Comparison of ENCODE assay signal across 17 mouse cellular contexts in the genomic region with DNA sequence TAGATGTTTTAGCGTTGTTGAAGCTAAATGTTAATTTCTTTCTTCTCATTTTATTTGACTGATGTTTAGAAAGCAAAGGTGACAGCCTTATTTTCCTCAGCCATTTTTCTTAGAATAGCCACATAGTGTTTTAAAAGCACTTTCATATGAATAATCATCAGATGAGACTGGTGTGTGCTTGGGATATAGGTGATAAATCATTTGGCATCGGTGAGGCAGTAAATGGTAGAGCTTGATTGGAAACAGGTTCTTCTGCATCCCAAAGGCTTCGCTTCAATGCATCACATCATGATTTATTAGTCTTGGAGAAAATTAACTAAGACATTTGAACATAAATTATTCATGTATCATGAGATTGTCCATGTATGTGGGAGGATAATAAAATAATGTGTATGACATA.
"Had no signal": no experiment of that assay in that cellular context is flagged by ENCODE, and none has a peak within 500 bp of the region (broad histone marks: within the 10 kb centered on the region; RNA-seq: fewer than 3 reads in every experiment).

No protein-coding gene starts in this region.

- H3K9ac ChIP-seq: liver, embryonic 14.5 days; lung, embryonic 14.5 days; midbrain, embryonic 13.5 days; midbrain, embryonic 15.5 days; neural tube, embryonic 13.5 days had no signal

- H3K4me1 ChIP-seq: midbrain, embryonic 13.5 days; midbrain, embryonic 15.5 days; neural tube, embryonic 13.5 days had no signal

- H3K4me2 ChIP-seq: lung, embryonic 14.5 days; midbrain, embryonic 11.5 days; midbrain, embryonic 13.5 days; midbrain, embryonic 15.5 days; neural tube, embryonic 13.5 days had no signal

- DNase-seq: lung, adult 18-20 months; lung, embryonic 14.5 days; lung, postnatal 10 days; lung, postnatal 4 days; retina, postnatal 1 day; right cerebral cortex, adult 18-20 months; right cerebral cortex, postnatal 25 days; right cerebral cortex, postnatal 4 days; spleen, adult 18-20 months; thymus, adult 18-20 months; thymus, postnatal 14 days; thymus, postnatal 36 days had no signal

- H3K27me3 ChIP-seq: midbrain, embryonic 13.5 days; midbrain, embryonic 15.5 days; neural tube, embryonic 13.5 days had no signal

- H3K27ac ChIP-seq: liver, embryonic 14.5 days; midbrain, embryonic 13.5 days; midbrain, embryonic 15.5 days; neural tube, embryonic 13.5 days had no signal

- H3K9me3 ChIP-seq: midbrain, embryonic 15.5 days; neural tube, embryonic 13.5 days had no signal

- H3K36me3 ChIP-seq: midbrain, embryonic 13.5 days; midbrain, embryonic 15.5 days; neural tube, embryonic 13.5 days had no signal

- ATAC-seq: midbrain, embryonic 13.5 days; midbrain, embryonic 15.5 days had no signal

- H3K4me3 ChIP-seq: midbrain, embryonic 13.5 days; midbrain, embryonic 15.5 days; neural tube, embryonic 13.5 days had no signal
